Mouse (Mus musculus) kidney, adult 9 months (tissue): ENCODE measurements around the gene Map4k4.

Source experiments
- DNase-seq: peaks from one replicate; pipeline ENCODE4 v3.0.0; 2022

Gene Map4k4

GRCm38 (mm10) chr1:39968999-39969398 lies 68.3 kb downstream of the Map4k4 start:
- DNase-seq, result no peak

- no peak for DNase-seq
Measured at GRCm38 (mm10) chr1:39969771-39970406, 69.2 kb downstream of the Map4k4 start.

- DNase-seq, result no peak
Measured at GRCm38 (mm10) chr1:39972411-39972810, 71.7 kb downstream of the Map4k4 start.

DNA sequence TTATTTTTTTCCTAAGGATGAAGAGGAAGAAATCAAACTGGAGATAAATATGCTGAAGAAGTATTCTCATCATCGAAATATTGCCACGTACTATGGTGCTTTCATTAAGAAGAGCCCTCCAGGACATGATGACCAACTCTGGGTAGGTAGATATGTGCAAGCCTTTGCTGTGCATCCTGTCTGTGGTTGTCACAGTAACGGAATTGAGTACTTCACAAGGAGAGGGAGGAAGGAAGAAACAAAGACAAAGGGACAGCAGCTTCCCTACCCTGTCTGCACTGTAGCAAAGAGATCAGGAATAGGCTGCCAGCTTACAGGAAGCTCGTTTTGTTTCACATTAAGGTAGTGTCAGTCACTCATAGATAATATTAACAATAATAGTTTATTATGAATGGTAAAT lies 73.2 kb downstream of the Map4k4 start:
- DNase-seq, result no peak

GRCm38 (mm10) chr1:39975005-39975404 lies 74.3 kb downstream of the Map4k4 start:
- DNase-seq, result no peak

GRCm38 (mm10) chr1:39976107-39976506 lies 75.4 kb downstream of the Map4k4 start:
- no peak for DNase-seq

DNA sequence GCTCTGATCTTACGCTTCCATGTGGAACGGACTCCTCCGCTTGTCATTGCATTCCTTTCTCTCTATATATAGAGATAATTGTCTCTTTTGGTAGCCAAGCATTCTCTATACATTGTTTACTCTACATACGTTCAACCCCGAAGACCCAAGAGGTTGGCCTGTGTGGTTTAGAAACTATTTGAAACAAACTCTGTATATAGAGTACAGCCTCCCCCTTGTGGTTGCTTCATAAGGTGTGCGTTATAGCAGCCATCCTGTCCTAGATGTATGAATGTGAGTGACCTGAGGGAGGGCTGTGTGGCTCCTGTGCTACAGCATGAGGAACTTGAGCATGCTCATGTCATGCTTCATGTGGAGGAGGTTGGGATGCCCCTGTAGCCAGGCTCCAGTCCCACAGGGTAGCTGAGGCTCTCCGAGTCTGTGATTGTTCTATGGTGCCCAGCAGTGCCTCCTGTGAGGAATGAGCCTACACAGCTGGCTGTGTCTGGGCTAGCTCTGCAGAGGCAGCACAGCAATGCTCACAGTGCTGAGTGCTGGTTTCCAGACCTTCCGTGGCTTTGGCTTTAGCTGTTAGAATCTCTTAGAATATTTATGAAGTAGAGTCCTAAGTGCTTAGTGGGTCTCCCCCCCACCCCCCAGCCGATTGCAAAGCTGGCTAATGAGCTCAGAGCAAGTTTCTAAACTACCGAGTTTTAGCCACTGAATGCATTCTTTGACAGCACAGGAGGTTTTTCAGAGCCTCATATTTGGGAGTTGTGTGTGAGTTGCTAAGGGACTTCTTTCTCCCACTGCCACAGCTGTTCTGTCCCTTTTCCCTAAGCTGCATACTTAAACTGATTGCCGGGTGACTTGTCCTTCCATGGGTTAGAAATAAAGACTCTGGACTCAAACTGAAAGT lies 76.4 kb downstream of the Map4k4 start:
- DNase-seq, result no peak

DNA sequence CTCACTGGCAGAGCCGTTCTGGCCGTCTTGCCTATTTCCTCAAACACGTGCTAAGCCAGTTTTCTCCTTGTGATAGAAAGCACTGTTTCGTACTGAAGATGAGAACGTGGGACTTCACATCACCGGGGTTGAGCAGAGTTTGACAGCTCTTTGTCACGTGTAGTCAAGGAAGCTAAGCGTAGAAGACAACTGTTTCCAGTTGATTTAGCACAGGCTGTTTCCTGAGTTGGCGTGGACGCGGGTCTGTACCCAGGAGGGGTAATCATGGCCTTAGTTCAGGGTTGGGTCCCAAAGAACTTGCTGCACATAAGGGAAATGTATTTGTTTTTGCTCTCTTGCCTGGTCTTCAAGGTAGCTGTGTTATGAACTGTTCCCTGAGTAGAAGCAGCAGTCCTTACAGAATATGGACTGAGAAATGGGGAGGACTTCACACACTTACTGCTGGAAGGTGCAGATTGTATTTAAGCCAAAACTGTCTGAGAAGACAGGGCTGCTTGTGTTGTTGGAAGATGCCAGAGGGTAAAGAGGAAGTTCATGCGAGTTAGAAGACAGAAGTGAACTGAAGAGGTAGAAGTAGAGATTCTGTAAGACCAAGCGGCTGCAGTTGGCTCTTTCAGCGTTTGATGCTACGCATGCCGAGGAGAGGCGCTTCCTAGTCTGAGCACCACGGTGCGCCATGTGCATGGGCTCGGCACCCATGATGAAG lies 78.2 kb downstream of the Map4k4 start:
- no peak for DNase-seq

DNA sequence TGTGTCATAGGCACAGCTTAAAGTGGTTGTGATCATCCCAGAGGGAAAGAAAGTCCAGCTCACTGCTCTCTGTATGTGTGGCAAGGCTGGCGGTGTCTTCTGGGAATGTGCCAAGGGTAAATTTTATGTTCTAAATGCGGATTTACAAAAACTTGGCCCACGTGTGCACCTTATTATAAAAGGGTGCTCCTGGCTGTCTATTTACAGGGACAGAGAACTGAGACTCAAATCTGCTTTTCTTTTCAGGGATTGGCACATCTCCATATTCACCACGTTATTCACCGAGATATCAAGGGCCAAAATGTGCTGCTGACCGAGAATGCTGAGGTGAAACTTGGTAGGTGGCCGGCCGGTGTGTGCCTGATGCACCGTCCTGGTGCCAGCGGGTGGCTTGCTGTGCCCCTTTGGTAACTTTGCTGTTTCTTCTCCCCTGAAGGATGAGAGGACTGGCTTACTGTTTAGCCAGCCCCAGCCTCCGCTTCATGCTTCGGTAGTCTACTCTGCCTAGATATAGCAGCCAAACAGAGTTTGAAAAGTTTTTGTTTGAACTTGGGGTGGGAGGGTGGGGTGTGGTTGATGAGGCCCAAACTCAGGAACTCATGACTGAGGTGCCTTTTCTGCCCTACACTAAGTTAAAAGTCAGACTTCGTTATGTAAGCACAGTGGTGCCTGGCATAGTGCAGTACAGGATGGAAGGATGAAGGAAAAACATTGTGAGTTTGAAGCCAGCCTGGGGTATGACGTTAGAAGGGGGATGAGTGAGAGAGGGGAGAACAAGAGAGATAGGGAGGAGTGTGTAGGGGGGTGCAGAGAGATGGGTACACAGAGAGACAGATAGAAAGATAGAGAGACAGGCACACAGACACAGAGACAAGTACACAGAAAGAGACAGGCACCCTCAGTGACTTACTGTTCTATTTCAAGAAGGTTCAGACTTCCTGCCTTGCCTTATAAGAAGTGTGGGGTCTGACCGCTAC lies 79.9 kb downstream of the Map4k4 start:
- peak; percentile 69 for DNase-seq

DNA sequence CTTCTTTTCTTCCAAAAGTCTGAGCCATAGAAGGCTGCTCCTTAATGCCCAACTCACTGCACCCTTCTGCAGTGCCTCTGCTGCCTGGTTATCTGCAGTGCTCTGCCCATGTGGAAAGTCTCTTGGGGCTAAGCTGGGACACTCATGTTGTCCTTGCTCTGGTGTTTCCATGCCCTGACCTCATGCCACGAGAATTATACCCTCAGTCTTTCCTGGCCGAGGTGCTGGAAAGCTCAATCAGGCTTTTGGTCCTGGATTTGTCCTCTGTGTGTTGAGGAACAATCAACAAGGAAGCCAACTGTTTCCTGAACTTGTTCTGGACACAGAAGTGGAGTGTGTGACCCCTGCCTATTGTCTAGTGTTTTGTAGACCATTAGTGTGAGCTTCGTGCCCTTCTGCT lies 81.3 kb downstream of the Map4k4 start:
- DNase-seq, result no peak

DNA sequence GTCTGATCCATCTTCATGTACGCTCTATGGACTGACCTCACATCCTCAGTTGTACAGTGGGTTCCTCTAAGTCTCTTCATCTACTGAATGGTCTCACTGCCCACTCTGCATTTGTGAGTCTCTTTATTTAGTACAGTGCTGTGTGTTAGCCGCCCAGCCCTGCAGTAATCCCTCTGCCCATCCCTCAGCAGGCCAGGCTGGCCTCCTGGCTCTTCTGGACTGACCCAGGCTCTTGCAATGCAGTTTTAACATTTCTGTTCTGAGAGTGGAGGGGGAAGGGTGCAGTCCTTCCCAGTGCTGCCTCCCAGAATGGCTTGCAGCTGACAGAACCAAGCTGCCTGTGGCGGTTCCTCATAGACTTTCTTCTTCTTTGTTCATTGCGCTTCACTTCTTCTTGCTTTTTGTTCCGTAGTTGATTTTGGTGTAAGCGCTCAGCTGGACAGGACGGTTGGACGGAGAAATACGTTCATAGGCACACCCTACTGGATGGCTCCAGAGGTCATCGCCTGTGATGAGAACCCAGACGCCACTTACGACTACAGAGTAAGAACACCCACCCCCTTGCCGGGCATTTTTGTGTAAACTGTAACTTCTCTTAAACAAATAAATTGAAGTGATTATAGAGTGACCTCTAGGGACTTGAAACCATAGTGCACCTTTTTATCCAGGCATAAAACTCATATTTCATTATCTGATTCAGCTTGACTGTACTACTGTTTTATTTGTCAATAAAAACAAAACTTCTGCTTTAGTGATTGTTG lies 82.2 kb downstream of the Map4k4 start:
- peak; percentile 53 for DNase-seq

DNA sequence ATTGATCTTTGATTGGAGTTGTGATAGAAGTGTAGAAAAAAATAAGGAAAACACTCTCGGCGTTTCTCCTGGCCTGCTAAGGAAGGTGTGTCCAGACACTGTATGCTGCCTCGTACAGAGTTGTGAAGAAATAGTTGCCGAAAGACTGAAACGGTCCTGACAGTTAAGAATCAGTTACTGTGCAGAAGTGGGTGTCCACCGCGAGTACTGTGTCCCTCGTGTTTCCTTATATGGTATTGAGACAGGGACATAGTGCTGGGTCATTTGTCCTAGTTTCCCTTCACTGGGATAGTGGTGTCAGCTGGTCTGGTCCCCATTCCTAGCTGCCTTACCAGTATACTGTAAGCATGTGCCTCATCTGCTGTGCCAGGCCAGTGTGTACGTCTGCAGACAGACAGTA lies 83.6 kb downstream of the Map4k4 start:
- DNase-seq, result no peak

GRCm38 (mm10) chr1:39986820-39987219 lies 86.1 kb downstream of the Map4k4 start:
- DNase-seq, result no peak

DNA sequence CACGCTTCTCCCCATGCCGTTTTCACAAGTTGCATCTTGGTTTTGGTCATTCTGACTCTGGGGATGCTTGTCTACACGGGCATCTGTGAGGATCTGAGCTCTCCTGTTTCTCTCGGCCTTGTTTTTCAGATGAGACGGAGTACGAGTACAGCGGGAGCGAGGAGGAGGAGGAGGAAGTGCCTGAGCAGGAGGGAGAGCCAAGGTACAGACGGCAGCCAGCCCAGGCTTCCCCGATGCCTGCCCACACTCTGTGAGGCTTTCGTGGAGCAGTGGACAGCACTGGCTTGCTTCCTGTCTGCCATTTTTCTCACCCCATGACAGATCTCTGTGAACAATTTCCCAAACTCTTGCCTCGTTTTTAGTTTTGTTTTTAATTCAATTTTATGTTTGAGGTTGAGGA lies 88.1 kb downstream of the Map4k4 start:
- no peak for DNase-seq

DNA sequence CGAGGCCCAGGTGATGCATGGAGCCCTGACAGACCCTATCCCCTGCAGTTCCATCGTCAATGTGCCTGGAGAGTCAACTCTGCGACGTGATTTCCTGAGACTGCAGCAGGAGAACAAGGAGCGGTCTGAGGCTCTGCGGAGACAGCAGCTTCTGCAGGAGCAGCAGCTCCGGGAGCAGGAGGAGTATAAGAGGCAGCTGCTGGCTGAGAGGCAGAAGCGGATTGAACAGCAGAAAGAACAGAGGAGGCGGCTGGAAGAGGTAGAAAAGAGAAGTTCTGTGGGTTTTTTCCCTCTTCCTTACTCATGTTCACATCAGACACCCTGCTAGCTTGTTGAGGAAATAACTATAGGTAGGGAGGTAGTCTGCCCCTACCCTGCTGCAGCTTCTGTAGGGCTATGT lies 89.3 kb downstream of the Map4k4 start:
- no peak for DNase-seq

- DNase-seq, result no peak
Measured at GRCm38 (mm10) chr1:39993921-39994320, 93.2 kb downstream of the Map4k4 start.

DNA sequence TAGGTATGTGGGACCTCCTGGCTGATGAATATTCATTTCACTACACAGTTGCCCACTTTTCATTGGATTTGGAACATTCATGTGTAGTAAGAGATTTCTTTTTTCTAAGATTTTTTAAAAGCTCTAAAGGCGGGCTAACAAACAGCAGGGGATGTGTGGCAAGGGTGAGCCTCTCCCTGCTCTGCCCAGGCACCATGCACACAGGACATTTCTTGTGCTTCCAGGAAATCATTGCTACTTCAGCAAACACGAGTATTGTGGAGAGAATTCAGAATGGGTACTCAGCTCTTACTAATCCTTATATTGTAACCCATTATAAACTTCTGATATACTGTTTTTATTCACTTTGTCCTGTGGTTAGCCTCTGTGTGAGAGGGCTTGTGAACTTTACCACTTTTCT lies 94.9 kb downstream of the Map4k4 start:
- DNase-seq, result no peak

DNA sequence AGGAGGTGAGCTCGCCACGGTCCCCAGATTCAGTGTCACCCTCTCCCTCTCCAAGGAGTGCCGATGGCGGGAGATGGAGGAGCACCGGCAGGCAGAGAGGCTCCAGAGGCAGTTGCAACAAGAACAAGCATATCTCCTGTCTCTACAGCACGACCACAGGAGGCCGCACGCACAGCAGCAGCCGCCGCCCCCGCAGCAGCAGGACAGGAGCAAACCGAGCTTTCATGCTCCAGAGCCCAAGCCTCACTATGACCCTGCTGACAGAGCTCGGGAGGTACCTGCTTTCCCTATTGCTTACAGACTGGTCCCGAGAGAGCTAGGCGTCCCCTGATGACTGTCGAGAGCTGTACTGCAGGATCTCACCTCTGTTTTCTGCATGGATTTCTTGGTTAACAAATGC lies 99.8 kb downstream of the Map4k4 start:
- DNase-seq, result no peak

DNA sequence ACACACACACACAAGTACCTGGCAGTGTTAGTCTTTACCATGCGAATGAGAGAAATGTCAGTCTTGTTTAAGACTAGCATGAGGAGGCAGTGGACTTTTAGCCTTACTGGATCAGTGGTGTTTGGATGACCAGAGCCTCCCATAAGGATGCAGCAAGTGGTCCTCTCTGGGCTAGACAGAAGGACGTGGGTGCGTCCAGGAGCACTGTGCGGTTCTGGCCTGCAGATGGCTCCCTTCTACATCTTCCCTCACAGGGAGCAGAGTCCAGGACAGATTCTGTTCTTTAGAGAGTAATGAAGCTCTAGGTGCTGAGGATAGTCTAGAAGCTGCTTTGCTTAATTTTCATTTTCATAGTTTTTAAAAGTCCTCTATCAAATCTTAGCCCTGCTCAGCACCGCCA lies 100.2 kb downstream of the Map4k4 start:
- peak; percentile 70 for DNase-seq

GRCm38 (mm10) chr1:40002129-40002727 lies 101.5 kb downstream of the Map4k4 start:
- DNase-seq, result no peak

GRCm38 (mm10) chr1:40006043-40006651 lies 105.4 kb downstream of the Map4k4 start:
- no peak for DNase-seq
